Mouse (Mus musculus) midbrain, embryonic 15.5 days (tissue): ENCODE results near the gene Dusp3. TPM values are rescaled to one million over a fixed set of nuclear protein-coding genes. Genes with fewer than 3 reads are reported as not detected.

Experiments used
- ATAC-seq: fragments of 200-750 bp; cut with Nextera tagmentation; replicated peaks from 2 replicates; pipeline ENCODE4 v1.8.0; 2017; ENCODE audit warnings: moderate TSS enrichment
- H3K27ac ChIP-seq: fragments of 300-500 bp; sonication (generic); 2 replicates; pipeline ENCODE4 v1.5.1; 2015; ENCODE audit warnings: mild to moderate bottlenecking, inconsistent platforms
- H3K27me3 ChIP-seq: fragments of 300-500 bp; sonication (generic); replicated peaks from 2 replicates; pipeline ENCODE4 v1.6.1; 2015; ENCODE audit warnings: inconsistent platforms
- H3K36me3 ChIP-seq: fragments of 300-500 bp; sonication (generic); replicated peaks from 2 replicates; pipeline ENCODE4 v1.6.1; 2015; ENCODE audit warnings: inconsistent platforms
- H3K4me1 ChIP-seq: fragments of 300-500 bp; sonication (generic); 2 replicates; pipeline ENCODE4 v1.6.1; 2015; ENCODE audit warnings: inconsistent platforms
- H3K4me2 ChIP-seq: fragments of 300-500 bp; sonication (generic); 2 replicates; pipeline ENCODE4 v1.6.1; 2015; ENCODE audit warnings: inconsistent platforms, mild to moderate bottlenecking, moderate library complexity
- H3K4me3 ChIP-seq: fragments of 300-500 bp; sonication (generic); 2 replicates; pipeline ENCODE4 v1.5.1; 2015; ENCODE audit warnings: mild to moderate bottlenecking, inconsistent platforms
- H3K9ac ChIP-seq: fragments of 300-500 bp; sonication (generic); 2 replicates; pipeline ENCODE4 v1.6.1; 2015; ENCODE audit warnings: mild to moderate bottlenecking, inconsistent platforms
- H3K9me3 ChIP-seq: fragments of 300-500 bp; sonication (generic); 2 replicates; pipeline ENCODE4 v1.6.1; 2016; ENCODE audit warnings: inconsistent platforms
- WGBS: fragments of 180-500 bp; shearing (Covaris S2); methylation state at CpG from one replicate; pipeline ENCODE4 v1.1.7; 2015; ENCODE audit warnings: mixed read lengths; 5-methylcytosine and 5-hydroxymethylcytosine counted together
- polyA plus RNA-seq: library from polyadenylated mRNA; unstranded; fragments of >200 nt; fragmentation: Nextera tagmentation; extraction: Ambion mirVana; gene quantifications from 2 replicates; pipeline ENCODE4 v1.2.1, GENCODE M21; 2015

Gene Dusp3
- polyA plus RNA-seq, 1 experiment from 2014 or later = 22.2 TPM

DNA sequence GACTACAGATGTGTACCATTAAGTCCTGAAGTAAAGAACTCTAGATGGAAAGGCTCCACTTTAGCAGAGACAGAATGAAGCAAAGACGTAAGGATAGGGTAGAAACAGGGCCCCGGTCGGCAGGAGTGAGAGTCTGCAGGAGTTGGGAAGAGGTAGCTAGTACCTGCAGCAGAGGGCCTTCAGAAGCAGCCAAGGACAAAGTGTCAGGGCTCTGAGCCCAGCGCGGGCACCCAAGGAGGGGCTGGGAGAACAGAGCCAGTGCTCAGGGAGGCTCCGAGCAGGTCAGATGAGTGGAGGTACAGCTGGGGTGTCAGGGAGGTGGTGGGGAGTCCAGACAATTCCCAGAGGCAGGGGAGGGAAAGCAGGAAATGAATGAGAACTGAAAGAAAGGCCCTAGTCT is 62.8 kb downstream of the Dusp3 start:
- Histone ChIP-seq H3K4me3 (no peak overlapping the region), H3K27ac (no peak overlapping the region), H3K9me3 (no peaks in the 10 kb centered on the region), H3K4me1 (no peaks in the 10 kb centered on the region), H3K36me3 (no peaks in the 10 kb centered on the region), H3K27me3 (no peaks in the 10 kb centered on the region; the same call in 1 of the 2 replicates), H3K9ac (no peak overlapping the region), H3K4me2 (no peak overlapping the region)
- 89% methylated on average over 6 of the region's 6 CpGs for WGBS
- ATAC-seq = no peak

GRCm38 (mm10) chr11:101921361-101921952 is 65.4 kb downstream of the Dusp3 start:
- ATAC-seq = no peak
- Histone ChIP-seq H3K27ac (no peak overlapping the region), H3K4me3 (no peak overlapping the region), H3K27me3 (peaks cover 16% of the 10 kb centered on the region), H3K4me2 (no peak overlapping the region), H3K9ac (no peak overlapping the region), H3K36me3 (no peaks in the 10 kb centered on the region), H3K4me1 (no peaks in the 10 kb centered on the region), H3K9me3 (no peaks in the 10 kb centered on the region)
- WGBS = 82% methylated on average over 12 of the region's 12 CpGs

Other genes starting within 250 kb of the Dusp3 start
- gene Etv4, start 201.6 kb downstream of the Dusp3 start, polyA plus RNA-seq = 5.9 and 7.5 TPM in 2 replicates
- 0.57 and 0.75 TPM in 2 replicates for gene Meox1, start 92.6 kb downstream of the Dusp3 start, polyA plus RNA-seq
- gene Sost, start 20.0 kb downstream of the Dusp3 start, polyA plus RNA-seq = not detected in 2 replicates
- gene Cfap97d1, start 2.7 kb downstream of the Dusp3 start, polyA plus RNA-seq = not detected in 2 replicates
- gene Mpp3, start 41.4 kb upstream of the Dusp3 start, polyA plus RNA-seq = 60.1 and 62.9 TPM in 2 replicates
- 0.31 and 0.43 TPM in 2 replicates for gene Cd300lg, start 54.5 kb upstream of the Dusp3 start, polyA plus RNA-seq
- gene Mpp2, start 101.5 kb upstream of the Dusp3 start, polyA plus RNA-seq = 33.4 and 36.4 TPM in 2 replicates
- gene Ppy, start 114.3 kb upstream of the Dusp3 start, polyA plus RNA-seq = not detected in 2 replicates
- gene Pyy, start 120.8 kb upstream of the Dusp3 start, polyA plus RNA-seq = not detected in 2 replicates
- 0.10 and 0.30 TPM in 2 replicates for gene Nags, start 158.5 kb upstream of the Dusp3 start, polyA plus RNA-seq
- 45.3 and 46.5 TPM in 2 replicates for gene Tmem101, start 169.4 kb upstream of the Dusp3 start, polyA plus RNA-seq
- 111 and 118 TPM in 2 replicates for gene Lsm12, start 198.3 kb upstream of the Dusp3 start, polyA plus RNA-seq
- gene G6pc3, start 202.6 kb upstream of the Dusp3 start, polyA plus RNA-seq = 38.6 and 43.3 TPM in 2 replicates
- gene Hdac5, start 243.2 kb upstream of the Dusp3 start, polyA plus RNA-seq = 90.3 and 105 TPM in 2 replicates